Mouse (Mus musculus) layer of hippocampus, postnatal 25 days (tissue): Measurements from ENCODE around the gene Casp8ap2. TPM values are rescaled to one million over a fixed set of nuclear protein-coding genes. Genes with fewer than 3 reads are reported as not detected.
A peak's percentile ranks its signal among the peaks of the same experiment; 100 is the strongest.

Experiments
- DNase-seq, 2 experiments: peaks; one replicate each; pipeline ENCODE4 v3.0.0; 2022; ENCODE audit warnings: mixed read lengths in 2 of 2, low spot score in 1 of 2; ENCODE audit errors: extremely low spot score in 1 of 2
- total RNA-seq, 2 experiments: library from RNA; stranded (reverse); gene quantifications; 2 replicates each; pipeline ENCODE4 v1.2.3; 2021

Casp8ap2 gene
- total RNA-seq = 10 to 100 TPM; 10.4 to 10.5 TPM

DNA sequence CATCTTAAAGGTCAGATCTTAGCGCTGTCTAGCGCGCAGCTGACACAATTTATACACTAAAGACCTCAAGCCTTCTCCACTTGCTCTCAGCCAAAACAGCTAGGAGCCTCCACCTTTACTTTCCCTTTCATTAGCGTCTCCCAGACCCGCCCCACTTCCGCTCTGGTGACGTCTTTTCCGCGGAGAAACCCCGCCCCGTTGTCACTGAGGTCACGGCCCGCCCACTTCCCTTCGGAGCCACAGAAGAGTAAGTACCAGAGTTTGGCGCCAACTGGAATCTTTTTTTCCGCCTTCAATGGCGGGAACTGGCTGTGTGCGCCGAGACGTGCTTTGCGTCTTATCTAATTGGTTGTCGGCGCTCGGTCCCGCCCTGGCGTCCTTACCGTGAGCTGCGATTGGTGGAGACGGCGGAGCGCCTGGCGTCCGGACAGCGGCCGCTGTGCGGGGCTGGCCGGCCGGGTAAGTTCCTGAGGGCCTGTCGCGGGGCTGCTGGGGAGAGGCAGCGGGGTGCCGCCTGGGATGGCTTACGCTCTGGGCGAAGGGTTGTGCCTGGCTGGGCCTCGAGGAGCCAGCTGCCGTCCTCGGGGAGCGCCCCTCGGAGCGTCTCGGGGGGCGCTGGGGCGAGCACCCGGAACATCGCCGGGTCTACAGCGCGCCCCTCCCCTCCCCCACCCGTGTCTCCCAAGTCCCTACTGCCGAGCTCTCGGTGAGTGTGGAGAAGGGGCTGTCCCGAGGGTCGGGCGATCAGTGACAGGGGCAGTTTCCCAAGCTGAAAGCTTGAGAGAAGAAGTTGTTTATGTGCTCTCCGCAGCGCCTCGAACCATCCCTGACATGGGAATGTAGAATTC is at the start of gene Casp8ap2:
Casp8ap2 (plus strand) TSS at position 418 of the 848 bp plus-strand sequence.
- peak; percentile 94 for DNase-seq

- DNase-seq = no peak
Observed at GRCm38 (mm10) chr4:32569054-32569453, 46.2 kb upstream of the Casp8ap2 start.

DNA sequence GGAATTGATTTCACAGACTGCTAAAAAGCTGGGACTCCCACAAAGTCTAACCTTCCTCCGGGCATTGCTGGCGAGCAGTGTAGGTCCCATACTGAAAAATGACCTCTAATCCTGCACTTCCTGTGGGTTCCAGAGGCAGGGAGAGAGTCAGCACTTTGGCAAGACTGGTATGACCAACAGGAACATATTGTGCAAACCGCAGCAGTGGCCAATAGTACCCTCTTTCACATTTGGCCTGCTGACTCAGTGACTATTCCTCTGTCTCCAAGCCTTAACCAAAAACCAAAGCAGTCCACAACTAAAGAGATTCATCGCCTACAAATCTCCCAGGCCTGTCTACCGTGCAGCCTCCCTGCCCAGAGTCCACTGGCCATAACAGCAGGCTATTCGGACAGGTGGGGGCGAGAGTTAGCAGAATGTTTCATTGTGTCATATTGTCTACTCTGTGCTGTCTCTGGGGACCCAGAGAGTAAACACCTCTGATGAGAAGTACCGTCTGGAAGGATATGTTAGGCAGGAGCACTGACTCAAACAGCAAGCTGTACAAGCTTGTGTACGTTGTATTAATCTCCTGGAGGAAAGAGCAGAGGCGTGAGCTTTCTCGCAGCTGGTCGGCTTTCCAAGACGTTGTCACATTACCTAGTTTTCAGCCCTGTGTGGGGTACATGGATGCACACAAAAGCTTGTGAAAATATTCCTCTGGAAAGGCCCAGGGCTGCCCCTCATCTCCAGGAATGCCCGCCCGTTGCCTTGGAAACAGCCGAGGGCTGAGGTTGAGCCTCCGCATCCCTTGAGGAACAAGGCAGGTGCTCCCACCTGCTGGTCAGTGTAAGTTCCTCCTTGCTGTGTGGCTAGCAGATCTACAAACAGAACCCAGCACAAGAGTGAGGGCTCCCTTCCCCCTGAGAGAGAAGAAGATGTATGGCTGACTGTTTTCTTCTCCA is 45.0 kb upstream of the Casp8ap2 start:
- no peak for DNase-seq

DNA sequence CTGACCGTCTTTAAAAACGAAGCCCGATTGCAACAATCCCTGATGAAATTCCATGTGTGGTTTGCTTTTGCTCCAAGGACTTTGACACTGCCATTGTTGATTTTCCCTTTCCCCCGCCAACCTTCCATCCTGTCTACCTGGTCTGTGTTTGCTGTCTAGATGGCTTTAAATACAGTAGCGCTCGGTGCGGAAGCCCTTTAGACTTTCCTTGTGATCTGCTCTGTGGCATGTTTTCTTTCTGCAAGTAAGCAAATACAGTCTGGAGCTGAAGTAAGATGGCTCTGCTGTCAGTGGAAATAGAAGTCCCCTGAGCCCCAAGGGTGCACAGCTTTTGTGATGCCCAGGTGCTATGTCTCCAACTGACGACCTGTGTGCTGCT is 44.3 kb upstream of the Casp8ap2 start:
- DNase-seq = no peak

- no peak for DNase-seq
Observed at GRCm38 (mm10) chr4:32571441-32571840, 43.8 kb upstream of the Casp8ap2 start.

DNA sequence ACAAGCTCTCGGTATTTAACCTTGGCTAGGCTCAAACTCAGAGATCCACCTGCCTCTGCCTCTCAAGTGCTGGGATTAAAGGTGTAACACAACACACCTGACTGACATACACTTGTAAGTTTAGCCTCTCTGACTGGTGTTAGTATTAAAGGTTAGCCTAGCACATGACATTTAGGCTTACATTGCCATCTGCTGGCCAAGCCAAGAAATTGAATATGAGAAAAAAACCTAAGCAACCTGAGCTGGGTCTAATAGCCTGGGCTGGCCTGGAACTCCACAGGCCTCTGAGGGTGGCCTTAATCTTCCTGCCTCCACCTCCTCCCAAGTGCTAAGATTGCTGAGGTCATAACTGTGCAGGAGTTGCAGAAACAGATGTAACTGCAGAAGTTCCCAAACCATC is 43.1 kb upstream of the Casp8ap2 start:
- peak in 1 of 2 experiments; percentile 54 for DNase-seq

DNA sequence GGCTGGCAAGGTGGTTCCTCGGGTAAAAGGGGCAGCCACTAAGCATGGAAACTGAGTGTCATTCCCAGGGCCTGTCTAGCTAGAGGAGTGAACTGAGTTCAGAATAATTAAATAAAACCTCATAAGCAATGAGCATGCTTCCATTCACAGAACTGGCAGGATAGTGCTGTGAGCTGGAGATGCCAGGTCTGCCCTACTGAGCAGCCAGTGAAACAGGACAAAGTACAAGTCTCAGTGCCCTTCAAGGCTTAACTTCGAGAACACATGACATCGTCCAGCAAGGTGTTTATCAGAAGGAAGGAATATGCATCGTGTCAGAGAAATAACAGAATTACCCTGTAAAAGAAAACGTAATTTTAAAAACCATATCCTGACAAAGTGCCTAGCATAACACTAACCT is 41.7 kb upstream of the Casp8ap2 start:
- DNase-seq = no peak

- DNase-seq = no peak
Observed at GRCm38 (mm10) chr4:32574604-32575003, 40.6 kb upstream of the Casp8ap2 start.

- no peak for DNase-seq
Observed at GRCm38 (mm10) chr4:32575165-32575564, 40.1 kb upstream of the Casp8ap2 start.

DNA sequence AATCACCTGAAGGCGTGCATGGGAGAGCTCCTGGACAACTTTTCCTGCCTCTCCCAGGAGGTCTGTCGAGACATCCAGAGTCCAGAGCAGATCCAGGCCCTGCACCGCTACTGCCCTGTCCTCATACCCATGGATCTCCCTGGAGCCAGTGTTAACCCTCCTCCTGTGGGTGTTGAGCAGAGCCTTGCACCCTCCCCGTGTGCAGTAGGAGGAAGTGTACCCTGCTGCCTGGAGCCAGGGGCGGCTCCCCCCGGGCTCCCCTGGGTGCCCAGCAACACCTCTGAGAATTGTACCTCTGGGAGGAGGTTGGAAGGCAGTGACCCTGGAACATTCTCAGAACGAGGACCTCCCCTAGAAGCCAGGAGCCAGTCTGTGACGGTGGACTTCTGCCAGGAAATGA is 35.4 kb upstream of the Casp8ap2 start:
- no peak for DNase-seq

- no peak for DNase-seq
Observed at GRCm38 (mm10) chr4:32584181-32584580, 31.1 kb upstream of the Casp8ap2 start.

- peak in 1 of 2 experiments; percentile 67 for DNase-seq
Observed at GRCm38 (mm10) chr4:32586596-32586995, 28.7 kb upstream of the Casp8ap2 start.

DNA sequence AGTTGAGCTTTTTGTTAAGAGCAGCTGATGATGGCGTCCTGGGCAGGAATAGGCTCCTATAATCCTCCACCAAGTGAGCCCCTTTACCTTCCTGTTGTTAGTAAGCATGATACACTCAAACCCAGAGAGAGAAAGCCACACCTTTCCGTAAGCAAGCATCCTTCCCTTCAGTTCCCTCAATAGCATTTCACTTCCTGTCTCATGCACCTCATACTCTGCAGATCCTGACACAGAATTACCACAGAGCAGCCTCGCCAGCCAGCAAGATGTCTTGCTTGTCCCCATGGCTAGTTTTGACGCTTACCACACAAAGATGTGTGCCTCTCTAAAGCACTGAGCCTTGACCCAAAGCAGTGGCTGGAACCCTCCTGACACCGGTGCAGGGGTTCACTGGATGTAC is 27.7 kb upstream of the Casp8ap2 start:
- no peak for DNase-seq

GRCm38 (mm10) chr4:32588237-32588636 is 27.0 kb upstream of the Casp8ap2 start:
- DNase-seq = no peak

DNA sequence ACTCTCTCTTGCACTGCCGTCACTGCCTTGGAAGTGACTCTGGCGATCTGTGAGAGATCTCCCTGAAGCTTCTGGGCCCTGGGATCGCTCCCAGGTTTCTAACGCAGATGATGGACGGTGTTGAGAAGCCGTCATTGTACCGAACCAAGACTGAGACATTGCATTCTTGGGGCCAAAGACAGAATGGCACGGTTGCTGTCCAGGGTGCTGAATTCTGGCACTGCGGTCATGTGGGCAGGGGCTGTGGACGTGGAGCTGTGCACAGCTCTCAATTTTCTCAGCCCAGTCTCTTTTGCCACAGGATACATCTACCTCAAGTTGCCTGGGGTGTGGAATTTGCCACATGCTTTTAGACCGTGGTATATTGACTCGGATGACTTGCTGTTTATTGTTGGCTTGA is 14.1 kb upstream of the Casp8ap2 start:
- peak in 1 of 2 experiments; percentile 44 for DNase-seq

DNA sequence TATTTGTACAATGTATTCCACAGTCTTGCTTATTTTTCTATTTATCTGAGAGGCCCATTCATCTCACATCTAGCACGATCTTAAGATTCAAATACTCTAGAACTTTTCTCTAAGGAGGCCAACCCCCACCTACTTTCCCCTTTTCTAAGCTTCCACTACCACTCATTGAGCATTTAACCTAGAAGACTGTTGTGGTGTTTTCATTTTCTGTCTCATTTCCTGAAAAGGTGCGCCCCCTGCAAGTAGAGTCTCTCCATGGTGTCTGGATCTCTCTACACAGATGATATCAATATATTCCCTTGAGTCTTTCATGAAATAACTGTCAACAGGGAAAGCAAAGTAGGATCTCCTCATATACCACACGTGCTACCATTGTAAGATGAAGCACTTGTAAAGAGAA is 12.6 kb upstream of the Casp8ap2 start, which contains the start of gene Gja10:
Gja10 (minus strand) TSS at position 101 of the 400 bp plus-strand sequence.
- no peak for DNase-seq

DNA sequence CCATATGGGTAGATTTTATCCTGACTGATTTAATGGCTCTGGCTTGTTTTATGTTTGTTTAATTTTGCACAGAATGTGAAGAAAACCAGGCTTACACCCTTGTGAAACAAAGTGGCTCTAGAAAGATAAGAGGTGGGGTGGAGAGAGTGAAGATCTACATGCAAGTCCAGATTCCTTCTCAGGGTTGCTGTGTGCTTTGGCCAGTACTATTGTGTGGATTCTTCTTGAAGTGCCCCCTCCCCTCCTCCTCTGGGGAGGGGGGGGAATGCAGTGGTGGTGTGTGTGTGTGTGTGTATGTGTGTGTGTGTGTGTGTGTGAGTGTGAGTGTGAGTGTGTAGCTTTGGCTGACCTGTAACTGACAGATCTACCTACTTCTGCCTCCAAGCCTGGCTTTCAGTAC is 6.4 kb downstream of the Casp8ap2 start:
- DNase-seq = no peak

GRCm38 (mm10) chr4:32651669-32652068 is 36.4 kb downstream of the Casp8ap2 start:
- no peak for DNase-seq

- peak in 1 of 2 experiments; percentile 8 for DNase-seq
Observed at GRCm38 (mm10) chr4:32656146-32656904, 41.1 kb downstream of the Casp8ap2 start.

GRCm38 (mm10) chr4:32656918-32657662 is 41.8 kb downstream of the Casp8ap2 start, which contains the start of gene Mdn1:
Mdn1 (plus strand) TSS chr4:32657119.
- DNase-seq = peak; percentile 98 to 99
